Mouse (Mus musculus): ENCODE measurements around the gene Cyb5d1.
A peak's percentile ranks its signal among the peaks of the same experiment; 100 is the strongest.

DNA sequence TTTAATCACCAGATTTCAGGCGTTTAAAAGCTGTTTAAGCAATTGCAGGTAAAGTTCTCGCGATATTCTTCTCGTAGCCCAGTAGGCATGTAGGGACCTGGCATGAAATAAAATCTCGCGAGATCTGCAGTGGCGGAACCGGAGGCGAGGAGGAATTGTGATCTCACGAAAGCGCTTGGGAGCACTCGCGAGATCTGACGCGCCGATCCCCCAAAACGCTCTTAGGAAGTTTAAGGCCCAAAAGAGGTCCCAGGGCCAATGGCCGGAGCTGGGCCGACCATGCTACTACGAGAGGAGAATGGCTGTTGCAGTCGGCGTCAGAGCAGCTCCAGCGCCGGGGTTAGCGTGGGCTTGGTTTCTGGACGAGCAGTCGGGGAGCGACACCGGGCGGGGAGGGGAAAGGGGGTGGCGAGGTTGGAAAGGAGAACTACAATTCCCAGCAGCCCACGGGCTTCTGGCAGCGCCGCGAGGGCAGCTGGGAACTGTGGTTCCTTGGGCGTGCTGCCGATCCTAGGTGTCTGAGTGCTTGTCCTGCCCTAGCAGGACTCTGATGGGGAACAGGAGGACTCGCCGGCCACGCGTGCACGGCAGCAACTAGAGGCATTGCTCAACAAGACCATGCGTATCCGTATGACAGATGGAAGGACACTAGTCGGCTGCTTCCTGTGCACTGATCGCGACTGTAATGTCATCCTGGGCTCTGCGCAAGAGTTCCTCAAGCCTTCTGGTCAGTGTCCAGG is 373 bp upstream of the Cyb5d1 start:
- TF ChIP-seq CTCF (IDR thresholded peaks at IDR 0.05; ENCODE audit: borderline replicate concordance, insufficient read depth, low read depth, low read length) (no peak), POLR2A (IDR thresholded peaks at IDR 0.05; ENCODE audit: borderline replicate concordance, insufficient read depth, low read length) (peak; percentile 73; the same call in 1 of the 2 replicates)
